Mouse (Mus musculus) embryonic facial prominence, embryonic 11.5 days (tissue): ENCODE results near the gene Klhl28. TPM values are rescaled to one million over a fixed set of nuclear protein-coding genes. Genes with fewer than 3 reads are reported as not detected.
A peak's percentile ranks its signal among the peaks of the same experiment; 100 is the strongest.

ENCODE experiments used
- ATAC-seq: fragments of 200-750 bp; cut with Nextera tagmentation; replicated peaks from 2 replicates; pipeline ENCODE4 v1.8.0; 2017; ENCODE audit warnings: low read depth; ENCODE audit not compliant: insufficient number of reproducible peaks, low FRiP score, low TSS enrichment
- DNase-seq: peaks from one replicate; pipeline ENCODE4 v3.0.0-alpha.2; 2015; ENCODE audit warnings: low spot score
- H3K27ac ChIP-seq: fragments of 300-500 bp; sonication (generic); replicated peaks from 2 replicates; pipeline ENCODE4 v1.5.1; 2014; ENCODE audit warnings: mild to moderate bottlenecking, low read depth, low read length, control low read depth
- H3K27me3 ChIP-seq: fragments of 300-500 bp; sonication (generic); 2 replicates; pipeline ENCODE4 v1.6.1; 2014; ENCODE audit warnings: mild to moderate bottlenecking, low read length, moderate library complexity, mixed read lengths; ENCODE audit not compliant: control insufficient read depth, insufficient read depth
- H3K36me3 ChIP-seq: fragments of 300-500 bp; sonication (generic); replicated peaks from 2 replicates; pipeline ENCODE4 v1.6.1; 2014; ENCODE audit warnings: low read depth, mild to moderate bottlenecking, low read length, moderate library complexity, mixed read lengths; ENCODE audit not compliant: control insufficient read depth, insufficient read depth
- H3K4me1 ChIP-seq: fragments of 300-500 bp; sonication (generic); 2 replicates; pipeline ENCODE4 v1.6.1; 2014; ENCODE audit warnings: low read length, mixed read lengths; ENCODE audit not compliant: control insufficient read depth, insufficient read depth
- H3K4me2 ChIP-seq: fragments of 300-500 bp; sonication (generic); 2 replicates; pipeline ENCODE4 v1.6.1; 2014; ENCODE audit warnings: low read depth, mild to moderate bottlenecking, control low read depth, low read length, moderate library complexity
- H3K4me3 ChIP-seq: fragments of 300-500 bp; sonication (generic); 2 replicates; pipeline ENCODE4 v1.5.1; 2014; ENCODE audit warnings: low read depth, low read length, control low read depth
- H3K9ac ChIP-seq: fragments of 300-500 bp; sonication (generic); replicated peaks from 2 replicates; pipeline ENCODE4 v1.6.1; 2014; ENCODE audit warnings: mild to moderate bottlenecking, control low read depth, low read length
- H3K9me3 ChIP-seq: fragments of 300-500 bp; sonication (generic); replicated peaks from 2 replicates; pipeline ENCODE4 v1.6.1; 2016; ENCODE audit warnings: mild to moderate bottlenecking, low read length, inconsistent platforms, mixed read lengths; ENCODE audit not compliant: control insufficient read depth
- WGBS: fragments of 180-500 bp; shearing (Covaris S2); extraction: QIAGEN DNeasy Blood & Tissue Kit; methylation state at CpG from one replicate; pipeline ENCODE4 v1.1.7; 2014; 5-methylcytosine and 5-hydroxymethylcytosine counted together
- polyA plus RNA-seq: library from polyadenylated mRNA; unstranded; fragments of >200 nt; fragmentation: Nextera tagmentation; extraction: Ambion mirVana; gene quantifications from 2 replicates; pipeline ENCODE4 v1.2.1, GENCODE M21; 2014

Gene Klhl28
- polyA plus RNA-seq, 1 experiment from 2014 or later: 11.0 TPM

- H3K4me3 ChIP-seq: peak overlapping the region; percentile 84
- DNase-seq (no peak), ATAC-seq (no peak)
- no peaks in the 10 kb centered on the region for H3K36me3 ChIP-seq
- peak overlapping the region; percentile 88 for H3K4me2 ChIP-seq
- H3K9me3 ChIP-seq: no peaks in the 10 kb centered on the region
- no peak overlapping the region for H3K27ac ChIP-seq
- H3K27me3 ChIP-seq: no peaks in the 10 kb centered on the region
- under 1% methylated on average over 9 of the region's 9 CpGs for WGBS
- H3K4me1 ChIP-seq: no peaks in the 10 kb centered on the region
- H3K9ac ChIP-seq: peak overlapping the region; percentile 35
These were observed 2.1 kb upstream of the Klhl28 start for GRCm38 (mm10) chr12:64967470-64967869.

DNA sequence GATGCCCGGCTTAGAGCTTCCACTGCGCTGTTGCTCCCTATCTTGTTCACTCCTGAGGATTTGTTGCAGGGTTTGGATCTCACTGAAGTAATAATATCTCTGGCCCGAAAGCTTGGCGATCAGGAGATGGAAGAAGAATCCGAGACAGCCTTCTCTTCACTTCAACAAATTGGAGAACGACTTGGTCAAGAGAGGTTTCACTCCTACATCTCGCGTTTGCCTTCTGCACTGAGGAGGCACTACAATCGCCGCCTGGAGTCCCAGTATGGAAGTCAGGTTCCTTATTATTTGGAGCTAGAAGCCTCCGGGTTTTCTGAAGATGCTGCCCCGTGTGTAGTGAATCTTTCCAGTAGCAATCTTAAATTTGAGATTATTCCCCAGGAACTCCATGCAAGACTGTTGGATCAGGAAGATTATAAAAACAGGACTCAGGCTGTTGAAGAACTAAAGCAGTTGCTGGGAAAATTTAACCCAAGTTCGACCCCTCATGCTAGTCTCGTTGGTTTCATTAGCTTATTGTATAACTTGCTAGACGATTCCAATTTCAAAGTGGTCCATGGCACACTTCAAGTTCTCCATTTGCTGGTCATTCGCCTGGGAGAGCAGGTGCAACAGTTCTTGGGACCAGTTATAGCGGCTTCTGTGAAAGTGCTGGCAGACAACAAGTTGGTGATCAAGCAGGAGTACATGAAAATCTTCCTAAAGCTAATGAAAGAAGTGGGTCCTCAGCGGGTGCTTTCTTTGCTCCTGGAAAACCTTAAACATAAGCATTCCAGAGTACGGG is 1.5 kb upstream of the Klhl28 start:
- no peaks in the 10 kb centered on the region for H3K36me3 ChIP-seq
- no peak overlapping the region for H3K27ac ChIP-seq
- DNase-seq (no peak), ATAC-seq (no peak)
- no peaks in the 10 kb centered on the region for H3K27me3 ChIP-seq
- no peaks in the 10 kb centered on the region for H3K9me3 ChIP-seq
- H3K4me2 ChIP-seq: peak overlapping the region; percentile 88
- H3K9ac ChIP-seq: peak overlapping the region; percentile 87
- WGBS: 6% methylated on average over 19 of the region's 19 CpGs
- H3K4me1 ChIP-seq: no peaks in the 10 kb centered on the region
- peak overlapping the region; percentile 84 for H3K4me3 ChIP-seq

GRCm38 (mm10) chr12:64966101-64966631 is 832 bp upstream of the Klhl28 start:
- no peaks in the 10 kb centered on the region for H3K9me3 ChIP-seq
- peak overlapping the region; percentile 84 for H3K4me3 ChIP-seq
- H3K4me2 ChIP-seq: peak overlapping the region; percentile 88
- peak; percentile 42 for DNase-seq
- peak; percentile 19; the same call in 1 of the 2 replicates for ATAC-seq
- peak overlapping the region; percentile 87 for H3K9ac ChIP-seq
- H3K36me3 ChIP-seq: no peaks in the 10 kb centered on the region
- no peaks in the 10 kb centered on the region for H3K27me3 ChIP-seq
- no peaks in the 10 kb centered on the region for H3K4me1 ChIP-seq
- WGBS: 0% methylated on average over 44 of the region's 44 CpGs
- H3K27ac ChIP-seq: peak overlapping the region; percentile 43

DNA sequence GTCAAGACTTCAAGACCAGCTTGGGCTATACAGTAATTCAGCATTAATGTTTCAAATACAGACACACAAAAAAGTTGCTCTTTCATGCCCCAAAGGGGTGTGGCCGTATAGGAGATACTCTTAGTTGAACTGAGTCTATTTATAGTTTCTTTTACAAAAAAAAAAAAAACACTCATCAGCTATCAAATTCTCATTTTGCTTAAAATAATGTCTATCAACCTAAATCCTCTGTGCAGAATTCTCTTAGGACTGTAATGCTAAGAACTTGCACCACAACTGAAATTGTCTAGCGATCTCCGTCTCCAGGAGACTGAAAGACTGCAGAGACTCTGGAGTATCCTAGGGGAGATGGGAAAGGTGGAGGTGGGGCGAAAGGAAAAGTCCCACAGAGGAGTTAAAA is 774 bp downstream of the Klhl28 start:
- H3K9me3 ChIP-seq: no peaks in the 10 kb centered on the region
- H3K9ac ChIP-seq: peak overlapping the region; percentile 49
- H3K4me2 ChIP-seq: peak overlapping the region; percentile 44
- no peaks in the 10 kb centered on the region for H3K36me3 ChIP-seq
- H3K4me1 ChIP-seq: no peaks in the 10 kb centered on the region
- H3K27me3 ChIP-seq: no peaks in the 10 kb centered on the region
- DNase-seq (no peak), ATAC-seq (no peak)
- WGBS: 20% methylated on average over 4 of the region's 4 CpGs
- peak overlapping the region; percentile 84 for H3K4me3 ChIP-seq
- no peak overlapping the region for H3K27ac ChIP-seq

DNA sequence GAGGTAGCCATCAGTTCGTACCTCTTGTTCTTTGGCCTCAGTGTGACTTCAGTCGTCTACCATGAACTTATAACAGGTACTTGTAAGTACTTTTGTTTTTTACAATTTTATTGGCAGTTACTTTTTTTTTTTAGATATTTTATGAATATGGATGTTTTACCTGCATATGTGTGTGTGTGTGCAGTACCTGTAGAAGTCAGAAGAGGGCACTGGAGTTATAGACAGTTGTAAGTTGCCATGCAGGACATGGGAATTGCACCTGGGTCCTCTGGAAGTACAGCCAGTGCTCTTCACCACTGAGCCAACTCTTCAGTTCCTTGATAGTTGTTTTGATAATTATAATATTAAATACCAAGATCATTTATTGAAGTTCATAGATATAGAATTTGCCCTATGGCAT is 27.8 kb downstream of the Klhl28 start:
- Histone ChIP-seq H3K9me3 (no peaks in the 10 kb centered on the region), H3K9ac (no peak overlapping the region), H3K27ac (no peak overlapping the region), H3K4me3 (no peak overlapping the region), H3K27me3 (no peaks in the 10 kb centered on the region), H3K4me1 (no peaks in the 10 kb centered on the region), H3K36me3 (no peaks in the 10 kb centered on the region), H3K4me2 (no peak overlapping the region)
- ATAC-seq: no peak
- WGBS: 89% methylated on average over 2 of the region's 2 CpGs
- no peak for DNase-seq

GRCm38 (mm10) chr12:64917578-64918471 is 47.5 kb downstream of the Klhl28 start, which contains the start of gene Gm527:
TSS of gene Gm527 (plus strand) at chr12:64917906.
- H3K36me3 ChIP-seq: no peaks in the 10 kb centered on the region
- H3K9me3 ChIP-seq: no peaks in the 10 kb centered on the region
- peak within 1 kb of the TSS; percentile 35; the same call in 1 of the 2 replicates for H3K27ac ChIP-seq
- DNase-seq (peak; percentile 96), ATAC-seq (peak; percentile 100)
- under 1% methylated on average over 75 of the region's 93 CpGs for WGBS
- H3K9ac ChIP-seq: peak within 1 kb of the TSS; percentile 68
- H3K4me1 ChIP-seq: no peaks in the 10 kb centered on the region
- peak within 1 kb of the TSS; percentile 78 for H3K4me2 ChIP-seq
- H3K27me3 ChIP-seq: no peaks in the 10 kb centered on the region
- H3K4me3 ChIP-seq: peak within 1 kb of the TSS; percentile 74

GRCm38 (mm10) chr12:64916735-64917134 is 48.6 kb downstream of the Klhl28 start:
- Histone ChIP-seq H3K27me3 (no peaks in the 10 kb centered on the region), H3K9me3 (no peaks in the 10 kb centered on the region), H3K4me3 (no peak overlapping the region), H3K4me1 (no peaks in the 10 kb centered on the region), H3K4me2 (no peak overlapping the region), H3K36me3 (no peaks in the 10 kb centered on the region), H3K9ac (no peak overlapping the region), H3K27ac (no peak overlapping the region)
- DNase-seq (no peak), ATAC-seq (no peak)
